Mouse (Mus musculus) myocyte (in vitro differentiated cells): Measurements from ENCODE around the gene Dusp6. TPM values are rescaled to one million over a fixed set of nuclear protein-coding genes. Genes with fewer than 3 reads are reported as not detected.
A peak's percentile ranks its signal among the peaks of the same experiment; 100 is the strongest.

Experiments
- H3K27me3 ChIP-seq: one replicate; pipeline ENCODE4 v1.6.1; 2011; ENCODE audit not compliant: control insufficient read depth, insufficient read depth, insufficient read length
- H3K36me3 ChIP-seq: one replicate; pipeline ENCODE4 v1.6.1; 2011; ENCODE audit not compliant: control insufficient read depth, insufficient read depth
- H3K4me2 ChIP-seq: one replicate; pipeline ENCODE4 v1.6.1; 2011; ENCODE audit warnings: low read depth, control low read depth
- H3K4me3 ChIP-seq: one replicate; pipeline ENCODE4 v1.5.1; 2011; ENCODE audit warnings: mild to moderate bottlenecking, control low read depth, moderate library complexity
- H3K79me2 ChIP-seq: one replicate; pipeline ENCODE4 v1.6.1; 2011; ENCODE audit not compliant: control insufficient read depth, insufficient read depth
- H3ac ChIP-seq: one replicate; pipeline ENCODE4 v1.6.1; 2011; ENCODE audit not compliant: control insufficient read depth, insufficient read length
- CEBPB ChIP-seq: IDR thresholded peaks from 2 replicates; pipeline ENCODE4 v1.6.1; 2011; ENCODE audit warnings: mild to moderate bottlenecking, moderate library complexity; ENCODE audit not compliant: poor library complexity, insufficient read depth, severe bottlenecking
- E2F4 ChIP-seq: IDR thresholded peaks from one replicate; pipeline ENCODE4 v1.6.1; 2011; ENCODE audit warnings: mild to moderate bottlenecking, control low read depth, moderate library complexity; ENCODE audit not compliant: insufficient read depth
- MAX ChIP-seq: IDR thresholded peaks from one replicate; pipeline ENCODE4 v1.6.1; 2011; ENCODE audit warnings: low read depth, mild to moderate bottlenecking, control low read depth
- MYOD1 ChIP-seq, 3 experiments: IDR thresholded peaks; one replicate each; pipeline ENCODE4 v1.6.1; 2011; ENCODE audit warnings: control low read depth in 2 of 3, low read depth in 2 of 3, mild to moderate bottlenecking in 2 of 3, moderate library complexity in 1 of 3; ENCODE audit not compliant: insufficient read length in 2 of 3, control insufficient read depth in 1 of 3
- MYOG ChIP-seq, 3 experiments: IDR thresholded peaks; one replicate each; pipeline ENCODE4 v1.6.1; 2011; ENCODE audit warnings: control low read depth in 2 of 3, low read depth in 2 of 3, mild to moderate bottlenecking in 2 of 3; ENCODE audit not compliant: insufficient read length in 2 of 3, control insufficient read depth in 1 of 3, insufficient read depth in 1 of 3
- POLR2A ChIP-seq: IDR thresholded peaks from one replicate; pipeline ENCODE4 v1.6.1; 2011; ENCODE audit warnings: low read depth, mild to moderate bottlenecking, control low read depth, moderate library complexity; ENCODE audit not compliant: insufficient read length
- POLR2AphosphoS2 ChIP-seq: IDR thresholded peaks from one replicate; pipeline ENCODE4 v1.6.1; 2011; ENCODE audit warnings: low read depth, control low read depth; ENCODE audit not compliant: insufficient read length
- REST ChIP-seq: IDR thresholded peaks from one replicate; pipeline ENCODE4 v1.6.1; 2011; ENCODE audit warnings: mild to moderate bottlenecking, control low read depth, moderate library complexity; ENCODE audit not compliant: insufficient read depth, insufficient read length
- SRF ChIP-seq: IDR thresholded peaks from one replicate; pipeline ENCODE4 v1.6.1; 2011; ENCODE audit warnings: low read depth; ENCODE audit not compliant: control insufficient read depth, insufficient read length
- TCF12 ChIP-seq: IDR thresholded peaks from one replicate; pipeline ENCODE4 v1.6.1; 2011; ENCODE audit warnings: mild to moderate bottlenecking, control low read depth; ENCODE audit not compliant: poor library complexity, insufficient read depth, severe bottlenecking
- TCF3 ChIP-seq: IDR thresholded peaks from one replicate; pipeline ENCODE4 v1.6.1; 2011; ENCODE audit warnings: low read depth, control low read depth; ENCODE audit not compliant: insufficient read length
- USF1 ChIP-seq: IDR thresholded peaks from one replicate; pipeline ENCODE4 v1.6.1; 2011; ENCODE audit warnings: low read depth, mild to moderate bottlenecking, control low read depth, moderate library complexity
- polyA plus RNA-seq: library from polyadenylated mRNA; unstranded; fragments of >200 nt; fragmentation: generic; extraction: Trizol; gene quantifications from one replicate; pipeline ENCODE4 v1.2.1, GENCODE M21; 2012; ENCODE audit warnings: missing spikeins

Dusp6 gene
- polyA plus RNA-seq, 1 experiment = 21.6 TPM

DNA sequence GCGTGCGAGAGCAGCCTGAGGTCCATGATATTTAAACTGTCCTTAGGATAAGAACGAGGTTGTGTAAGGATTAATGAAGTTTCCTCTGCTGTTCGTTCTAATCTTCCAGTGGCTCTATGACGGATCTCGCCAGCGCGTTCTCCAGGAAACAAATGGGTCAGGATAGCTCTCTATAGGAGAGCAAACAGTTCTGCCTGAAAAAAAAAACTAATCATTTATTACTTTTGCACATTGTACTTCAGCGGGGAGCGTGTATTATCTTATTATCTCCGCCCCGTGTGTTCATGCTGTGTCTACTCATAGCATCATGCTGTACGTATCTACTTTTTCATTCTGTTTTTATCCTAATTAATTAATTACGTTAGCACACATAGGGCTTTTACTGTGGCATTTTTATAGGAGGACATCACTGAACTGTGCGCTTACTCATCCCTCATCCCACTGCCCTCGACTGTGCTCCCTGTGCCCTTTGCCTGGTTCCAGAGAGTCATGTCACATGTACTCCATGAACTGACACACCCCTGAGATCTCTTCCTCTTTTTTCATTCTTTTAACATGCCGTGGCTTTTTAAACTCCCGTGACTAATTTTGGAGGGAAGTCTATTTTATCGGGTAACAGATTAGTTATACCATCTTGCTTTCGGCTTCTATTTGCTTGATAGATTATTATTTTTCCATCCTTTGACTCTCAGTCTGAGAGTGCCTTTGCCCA is 16.1 kb upstream of the Dusp6 start:
- no peaks in the 10 kb centered on the region for H3K36me3 ChIP-seq
- H3K4me3 ChIP-seq = no peak overlapping the region
- H3K79me2 ChIP-seq = no peaks in the 10 kb centered on the region
- H3K4me2 ChIP-seq = peak overlapping the region; percentile 43
- H3K27me3 ChIP-seq = no peaks in the 10 kb centered on the region
- no peak overlapping the region for H3ac ChIP-seq
- TF ChIP-seq POLR2A (no peak), SRF (no peak), TCF12 (no peak), MYOG (IDR thresholded peaks at IDR 0.05; ENCODE audit: control insufficient read depth in 1 of 3, insufficient read depth in 1 of 3, insufficient read length in 2 of 3, low read depth in 2 of 3) (no peak), TCF3 (no peak), MAX (no peak), CEBPB (no peak), REST (no peak), USF1 (no peak)

DNA sequence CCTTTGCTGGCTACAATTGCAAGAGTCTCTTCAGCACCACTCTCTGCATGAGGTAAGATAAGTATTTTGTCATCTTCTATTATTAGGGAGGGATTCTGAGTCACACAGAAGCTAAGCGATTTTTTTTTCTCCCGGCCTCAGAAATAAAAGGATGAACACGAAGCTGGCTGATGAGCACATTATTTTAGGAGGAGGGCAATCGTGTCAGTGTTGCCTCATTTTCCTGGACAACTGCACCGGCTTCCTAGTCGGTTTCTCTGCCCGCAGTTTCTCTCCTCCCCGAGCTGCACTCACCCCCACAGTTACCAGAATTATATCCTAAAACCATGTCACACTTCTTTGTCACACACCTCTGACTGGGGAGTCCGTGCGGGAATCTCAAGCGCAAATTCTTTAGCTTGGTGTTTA is 12.2 kb upstream of the Dusp6 start:
- H3ac ChIP-seq = no peak overlapping the region
- no peak for TF ChIP-seq MAX
- peak; percentile 45; the same call in 1 of the 2 replicates for TF ChIP-seq CEBPB
- H3K27me3 ChIP-seq = no peaks in the 10 kb centered on the region
- no peaks in the 10 kb centered on the region for H3K79me2 ChIP-seq
- no peak overlapping the region for H3K4me3 ChIP-seq
- H3K36me3 ChIP-seq = no peaks in the 10 kb centered on the region
- H3K4me2 ChIP-seq = peak overlapping the region; percentile 69

GRCm38 (mm10) chr10:99253412-99253811 is 9.6 kb upstream of the Dusp6 start:
- no peaks in the 10 kb centered on the region for H3K27me3 ChIP-seq
- no peak overlapping the region for H3ac ChIP-seq
- no peak for TF ChIP-seq CEBPB
- no peaks in the 10 kb centered on the region for H3K79me2 ChIP-seq
- no peak overlapping the region for H3K4me2 ChIP-seq
- H3K36me3 ChIP-seq = no peaks in the 10 kb centered on the region
- H3K4me3 ChIP-seq = no peak overlapping the region

- Histone ChIP-seq H3K36me3 (no peaks in the 10 kb centered on the region), H3K4me2 (no peak overlapping the region), H3K4me3 (no peak overlapping the region), H3ac (no peak overlapping the region), H3K27me3 (no peaks in the 10 kb centered on the region), H3K79me2 (peaks cover 6% of the 10 kb centered on the region)
- TF ChIP-seq E2F4 (no peak), TCF12 (no peak), MYOD1 (IDR thresholded peaks at IDR 0.05; ENCODE audit: control insufficient read depth in 1 of 3, insufficient read length in 2 of 3, low read depth in 2 of 3) (no peak), REST (no peak), TCF3 (no peak)
Measured at GRCm38 (mm10) chr10:99255830-99256570, 7.0 kb upstream of the Dusp6 start.

GRCm38 (mm10) chr10:99257531-99257930 is 5.5 kb upstream of the Dusp6 start:
- Histone ChIP-seq H3K36me3 (no peaks in the 10 kb centered on the region), H3K4me3 (no peak overlapping the region), H3K79me2 (peaks cover 6% of the 10 kb centered on the region), H3ac (no peak overlapping the region), H3K27me3 (no peaks in the 10 kb centered on the region), H3K4me2 (no peak overlapping the region)
- TF ChIP-seq MYOG (IDR thresholded peaks at IDR 0.05; ENCODE audit: control insufficient read depth in 1 of 3, insufficient read depth in 1 of 3, insufficient read length in 2 of 3, low read depth in 2 of 3) = no peak
- TF ChIP-seq CEBPB = no peak
- no peak for TF ChIP-seq SRF
- TF ChIP-seq POLR2AphosphoS2 = no peak
- no peak for TF ChIP-seq POLR2A
- no peak for TF ChIP-seq USF1
- TF ChIP-seq TCF3 = no peak
- no peak for TF ChIP-seq MYOD1 (IDR thresholded peaks at IDR 0.05; ENCODE audit: control insufficient read depth in 1 of 3, insufficient read length in 2 of 3, low read depth in 2 of 3)
- no peak for TF ChIP-seq TCF12
- TF ChIP-seq E2F4 = no peak
- TF ChIP-seq REST = no peak
